23 mouse cellular contexts compared by ENCODE assay signal in the genomic region with DNA sequence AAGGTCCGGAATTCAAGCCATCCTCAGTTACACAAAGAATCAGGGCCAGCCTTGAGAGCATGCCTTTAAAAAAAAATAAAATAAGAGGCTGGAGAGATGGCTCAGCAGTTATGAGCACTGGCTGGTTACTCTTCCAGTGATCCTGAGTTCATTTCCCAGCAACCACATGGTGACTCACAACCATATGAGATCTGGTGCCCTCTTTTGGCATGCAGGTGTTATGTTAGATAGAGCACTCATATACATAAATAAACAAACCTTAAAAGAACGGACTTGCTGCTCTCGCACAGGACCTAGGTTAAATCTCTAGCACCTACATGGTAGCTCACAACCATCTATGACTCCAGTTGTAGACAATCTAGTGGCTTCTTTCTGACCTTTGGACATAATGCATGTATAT. TPM values are rescaled to one million over a fixed set of nuclear protein-coding genes. Genes with fewer than 3 reads are reported as not detected.
DNase-seq lines count a peak whose midpoint lies in the region; ATAC-seq and TF ChIP-seq lines count a peak whose summit lies in the region.
"Had no signal": no experiment of that assay in that cellular context is flagged by ENCODE, and none has a peak within 500 bp of the region (broad histone marks: within the 10 kb centered on the region; RNA-seq: fewer than 3 reads in every experiment).

No protein-coding gene starts in this region.

- no peak overlapping the region for H3K4me2 ChIP-seq in forebrain, embryonic 16.5 days (ENCODE audit: low read length)
- H3K4me2 ChIP-seq: forebrain, embryonic 15.5 days; heart, embryonic 15.5 days; hindbrain, embryonic 15.5 days; midbrain, embryonic 11.5 days had no signal

- DNase-seq in gastrocnemius, adult 2 months = no peak
- DNase-seq in gastrocnemius, postnatal 14 days = no peak
- no peak for DNase-seq in layer of hippocampus, adult 2 months (ENCODE audit: low spot score in 2 of 2)
- DNase-seq in layer of hippocampus, postnatal 36 days = no peak
- DNase-seq in 3T3-L1 (ENCODE audit: low read depth, low spot score) = peak; percentile 72
- no peak for DNase-seq in left cerebral cortex, postnatal 14 days (ENCODE audit: low spot score in 2 of 2)
- DNase-seq: adrenal gland, postnatal 25 days; B cell, adult 2 months; cerebellum, adult 9-10 months; gastrocnemius, postnatal 36 days; heart, postnatal 36 days; kidney, adult 11 months; liver; right cerebral cortex, postnatal 25 days; spleen, adult 18-20 months had no signal

- no peak overlapping the region for H3K4me3 ChIP-seq in gastrocnemius, adult 2 months
- no peak overlapping the region for H3K4me3 ChIP-seq in layer of hippocampus, adult 2 months
- H3K4me3 ChIP-seq in forebrain, embryonic 16.5 days (replicated peaks; ENCODE audit: low read length) = no peak overlapping the region
- H3K4me3 ChIP-seq: forebrain, embryonic 15.5 days; heart, embryonic 15.5 days; hindbrain, embryonic 15.5 days; limb, embryonic 10.5 days had no signal

- WGBS in forebrain, embryonic 16.5 days = 78% methylated on average over 3 of the region's 3 CpGs

- no peaks in the 10 kb centered on the region for H3K4me1 ChIP-seq in forebrain, embryonic 16.5 days (replicated peaks; ENCODE audit: control insufficient read depth, insufficient read depth, low read length)
- H3K4me1 ChIP-seq: forebrain, embryonic 15.5 days; heart, embryonic 15.5 days; hindbrain, embryonic 15.5 days; limb, embryonic 10.5 days had no signal

- H3K9me3 ChIP-seq in forebrain, embryonic 16.5 days (ENCODE audit: control insufficient read depth, low read length) = no peaks in the 10 kb centered on the region
- H3K9me3 ChIP-seq: forebrain, embryonic 15.5 days; heart, embryonic 15.5 days; hindbrain, embryonic 15.5 days; limb, embryonic 10.5 days had no signal

- TF ChIP-seq CTCF in gastrocnemius, adult 2 months (IDR thresholded peaks at IDR 0.05) = peak; percentile 2; the same call in 1 of the 2 replicates
- peak; percentile 29 for TF ChIP-seq CTCF in layer of hippocampus, adult 2 months (conservative IDR thresholded peaks at IDR 0.05)

- H3K27me3 ChIP-seq in forebrain, embryonic 16.5 days (replicated peaks; ENCODE audit: control insufficient read depth, insufficient read depth, low read length) = no peaks in the 10 kb centered on the region
- H3K27me3 ChIP-seq: forebrain, embryonic 15.5 days; heart, embryonic 15.5 days; hindbrain, embryonic 15.5 days had no signal

- H3K36me3 ChIP-seq in forebrain, embryonic 16.5 days (ENCODE audit: control insufficient read depth, insufficient read depth) = peaks cover 50% of the 10 kb centered on the region

- H3K9ac ChIP-seq in forebrain, embryonic 16.5 days (replicated peaks; ENCODE audit: low read depth, low read length) = no peak overlapping the region
- H3K9ac ChIP-seq: forebrain, embryonic 15.5 days; heart, embryonic 15.5 days; hindbrain, embryonic 15.5 days had no signal

- intact Hi-C loops in gastrocnemius, adult 2 months (cut with DNase I) = no loop called here
- intact Hi-C loops in gastrocnemius, postnatal 14 days (cut with DNase I; ENCODE audit: low total_unique reads) = no loop called here
- intact Hi-C loops in left cerebral cortex, postnatal 14 days (cut with DNase I) = no loop called here

- no peak overlapping the region for H3K27ac ChIP-seq in gastrocnemius, adult 2 months
- no peak overlapping the region for H3K27ac ChIP-seq in layer of hippocampus, adult 2 months
- no peak overlapping the region for H3K27ac ChIP-seq in forebrain, embryonic 16.5 days (ENCODE audit: low read length)
- H3K27ac ChIP-seq: forebrain, embryonic 15.5 days; heart, embryonic 15.5 days; hindbrain, embryonic 15.5 days; limb, embryonic 10.5 days; macrophage had no signal

- peak; percentile 22; the same call in 1 of the 2 replicates for ATAC-seq in megakaryocyte progenitor cell, adult 5-6 weeks (replicated peaks; ENCODE audit: poor library complexity)
- no peak for ATAC-seq in forebrain, embryonic 16.5 days
- ATAC-seq: forebrain, embryonic 15.5 days had no signal

RNA-seq across cellular contexts. Expression of a gene that starts 15.8 kb away (rescaled TPM):
- total RNA-seq in gastrocnemius, adult 2 months (2021) = 10 to 100 TPM; 21.6 to 25.4 TPM
- total RNA-seq in gastrocnemius, postnatal 14 days (2021) = 10 to 100 TPM; 12.6 to 14.4 TPM
- total RNA-seq in layer of hippocampus, adult 2 months (2021) = 10 to 100 TPM; 51.1 to 65.3 TPM
- 10 to 100 TPM; 52.9 to 60.8 TPM for total RNA-seq in layer of hippocampus, postnatal 36 days (2021)
- total RNA-seq in megakaryocyte progenitor cell, adult 5-6 weeks (2015) = 20.2 and 28.5 TPM in 2 replicates
- 23.9 and 51.9 TPM in 2 replicates for total RNA-seq in megakaryocyte progenitor cell, adult 5-6 weeks (2017)
- total RNA-seq in left cerebral cortex, postnatal 14 days (2021) = 10 to 100 TPM; 36.0 to 36.6 TPM
- polyA plus RNA-seq in forebrain, embryonic 16.5 days (2015; fragmentation: Nextera tagmentation; extraction: Ambion mirVana) = 196 and 205 TPM in 2 replicates

RNA-seq across cellular contexts. Expression of a gene that starts 15.9 kb away (rescaled TPM):
- 1 to 10 TPM; 2.8 to 5.4 TPM for total RNA-seq in gastrocnemius, adult 2 months (2021)
- total RNA-seq in gastrocnemius, postnatal 14 days (2021) = 1 to 10 TPM; 1.8 to 2.0 TPM
- 1 to 10 TPM; 1.6 to 2.2 TPM for total RNA-seq in layer of hippocampus, adult 2 months (2021)
- total RNA-seq in layer of hippocampus, postnatal 36 days (2021) = 1 to 10 TPM; 1.7 to 2.3 TPM
- 0.66 TPM in 1 of 2 replicates, not detected in the other for total RNA-seq in megakaryocyte progenitor cell, adult 5-6 weeks (2015)
- not detected in 2 replicates for total RNA-seq in megakaryocyte progenitor cell, adult 5-6 weeks (2017)
- total RNA-seq in left cerebral cortex, postnatal 14 days (2021) = 1 to 10 TPM; 1.4 to 1.8 TPM
- polyA plus RNA-seq in forebrain, embryonic 16.5 days (2015; fragmentation: Nextera tagmentation; extraction: Ambion mirVana) = 1.3 and 1.7 TPM in 2 replicates

RNA-seq across cellular contexts. Expression of a gene that starts 28.2 kb away (rescaled TPM):
- total RNA-seq in gastrocnemius, adult 2 months (2021) = 1 to 10 TPM; 3.8 to 4.7 TPM
- 1 to 10 TPM; 7.4 to 8.4 TPM for total RNA-seq in gastrocnemius, postnatal 14 days (2021)
- total RNA-seq in layer of hippocampus, adult 2 months (2021) = 10 to 100 TPM; 83.2 to 90.5 TPM
- 10 to 100 TPM; 63.8 to 77.0 TPM for total RNA-seq in layer of hippocampus, postnatal 36 days (2021)
- 5.1 and 5.6 TPM in 2 replicates for total RNA-seq in megakaryocyte progenitor cell, adult 5-6 weeks (2015)
- total RNA-seq in megakaryocyte progenitor cell, adult 5-6 weeks (2017) = 6.0 and 6.5 TPM in 2 replicates
- total RNA-seq in left cerebral cortex, postnatal 14 days (2021) = 10 to 100 TPM; 86.1 to 88.7 TPM
- polyA plus RNA-seq in forebrain, embryonic 16.5 days (2015; fragmentation: Nextera tagmentation; extraction: Ambion mirVana) = 60.5 and 73.0 TPM in 2 replicates

RNA-seq across cellular contexts. Expression of a gene that starts 51.8 kb away (rescaled TPM):
- total RNA-seq in gastrocnemius, adult 2 months (2021) = 1 to 10 TPM in 1 of 2 experiments, under 1 TPM in 1; 0.66 to 1.1 TPM
- under 1 TPM; 0.45 to 0.47 TPM for total RNA-seq in gastrocnemius, postnatal 14 days (2021)
- under 1 TPM; 0.15 to 0.82 TPM for total RNA-seq in layer of hippocampus, adult 2 months (2021)
- total RNA-seq in layer of hippocampus, postnatal 36 days (2021) = 1 to 10 TPM in 1 of 2 experiments, under 1 TPM in 1; 0.30 to 1.1 TPM
- total RNA-seq in megakaryocyte progenitor cell, adult 5-6 weeks (2015) = 0.27 and 0.32 TPM in 2 replicates
- total RNA-seq in megakaryocyte progenitor cell, adult 5-6 weeks (2017) = 0.17 TPM in 1 of 2 replicates, not detected in the other
- under 1 TPM in 1 of 2 experiments, not detected in 1; 0.29 TPM for total RNA-seq in left cerebral cortex, postnatal 14 days (2021)
- polyA plus RNA-seq in forebrain, embryonic 16.5 days (2015; fragmentation: Nextera tagmentation; extraction: Ambion mirVana) = 0.62 and 0.99 TPM in 2 replicates
- polyA plus RNA-seq: macrophage had no signal

Comparison
In these comparisons a context has a peak if more than half of its experiments do, and no peak if none do; other contexts are left out.
1. RNA of a gene that starts 28.2 kb away (total RNA-seq): 83.2 to 90.5 TPM in layer of hippocampus, adult 2 months, 86.1 to 88.7 TPM in left cerebral cortex, postnatal 14 days and 63.8 to 77.0 TPM in layer of hippocampus, postnatal 36 days; 7.4 to 8.4 TPM in gastrocnemius, postnatal 14 days, 5.1 to 6.5 TPM in megakaryocyte progenitor cell, adult 5-6 weeks and 3.8 to 4.7 TPM in gastrocnemius, adult 2 months; every median in the first group is over 4 times any median in the second.